Mouse (Mus musculus) cerebellum, postnatal 4 days (tissue): ENCODE results near the gene Mcu.

ENCODE experiments used
- DNase-seq, 2 experiments: peaks; one replicate each; pipeline ENCODE4 v3.0.0; 2022; ENCODE audit warnings: low spot score in 2 of 2, mixed read lengths in 1 of 2

The Mcu gene

DNA sequence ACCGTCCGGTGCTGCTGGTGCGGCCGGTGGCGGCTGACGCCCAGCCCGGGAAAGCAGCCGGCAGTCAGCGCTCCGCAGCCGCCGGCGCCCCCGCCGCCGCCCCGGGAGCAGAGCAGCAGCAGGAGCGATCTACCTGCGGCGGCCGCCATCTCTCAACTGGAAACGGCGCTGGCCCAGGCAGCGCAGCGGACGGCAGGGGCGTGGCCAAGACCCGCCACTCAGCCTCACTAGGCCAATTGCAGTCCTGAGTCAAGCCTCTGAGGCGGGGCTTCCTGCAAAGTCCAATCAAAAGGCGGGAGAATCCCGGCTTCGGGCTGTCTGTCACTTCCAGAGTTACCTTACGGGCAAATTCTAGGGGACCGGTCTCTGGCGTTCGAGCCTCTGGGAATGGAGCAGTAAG, at the start of gene Mcu:
Mcu (minus strand) TSS at position 171 of the 400 bp plus-strand sequence.
- DNase-seq = peak; percentile 92 to 98

- no peak for DNase-seq
These were observed 49.2 kb upstream of the Mcu start for GRCm38 (mm10) chr10:59665503-59666291.

DNA sequence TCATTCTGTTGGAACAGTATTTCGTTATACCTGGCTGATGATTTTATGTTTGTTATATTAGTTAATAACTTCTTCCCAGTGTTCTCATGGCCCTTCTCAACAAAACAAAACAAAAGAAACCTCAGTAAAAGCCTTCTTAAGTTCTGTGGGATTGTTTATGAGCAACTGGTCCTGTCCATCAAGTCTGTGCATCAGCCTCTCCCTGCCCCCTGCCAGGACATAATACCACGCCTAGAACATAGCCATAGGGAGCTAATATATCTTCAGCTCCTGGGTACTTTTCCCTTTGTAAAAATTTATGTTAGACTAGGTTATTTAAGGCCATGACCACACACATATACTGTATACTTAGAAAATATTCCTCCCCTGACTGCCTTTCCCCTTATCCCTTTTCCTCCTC, 48.3 kb upstream of the Mcu start:
- DNase-seq = no peak

GRCm38 (mm10) chr10:59656799-59657198, 40.3 kb upstream of the Mcu start:
- DNase-seq = no peak

DNA sequence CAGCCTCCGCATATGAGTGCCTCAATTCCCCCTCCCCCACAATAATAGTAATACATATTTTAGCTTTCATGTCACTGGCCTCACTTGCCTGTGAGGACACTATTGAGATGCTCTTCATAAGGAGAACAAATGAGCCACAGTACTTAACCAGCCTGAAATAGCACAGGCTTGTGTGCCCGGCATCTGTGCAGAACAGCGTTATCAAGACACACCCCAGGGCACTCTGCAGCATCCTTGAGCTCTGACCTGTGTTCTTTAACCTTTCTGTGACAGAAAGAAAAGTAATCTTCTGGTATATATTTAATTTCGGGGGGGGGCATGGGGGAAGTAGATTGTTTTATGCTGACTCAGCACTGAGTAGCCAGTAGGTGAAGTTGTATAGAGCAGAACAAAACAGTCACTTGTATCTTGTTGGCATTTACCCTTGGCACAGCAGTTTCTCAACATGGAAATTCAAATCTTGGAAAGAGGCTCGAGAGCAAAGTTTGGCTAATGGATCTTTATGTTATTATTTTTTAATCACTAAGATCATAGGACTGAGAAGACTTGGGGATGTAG, 30.4 kb upstream of the Mcu start:
- DNase-seq = no peak

GRCm38 (mm10) chr10:59645153-59645552, 28.7 kb upstream of the Mcu start:
- no peak for DNase-seq

DNA sequence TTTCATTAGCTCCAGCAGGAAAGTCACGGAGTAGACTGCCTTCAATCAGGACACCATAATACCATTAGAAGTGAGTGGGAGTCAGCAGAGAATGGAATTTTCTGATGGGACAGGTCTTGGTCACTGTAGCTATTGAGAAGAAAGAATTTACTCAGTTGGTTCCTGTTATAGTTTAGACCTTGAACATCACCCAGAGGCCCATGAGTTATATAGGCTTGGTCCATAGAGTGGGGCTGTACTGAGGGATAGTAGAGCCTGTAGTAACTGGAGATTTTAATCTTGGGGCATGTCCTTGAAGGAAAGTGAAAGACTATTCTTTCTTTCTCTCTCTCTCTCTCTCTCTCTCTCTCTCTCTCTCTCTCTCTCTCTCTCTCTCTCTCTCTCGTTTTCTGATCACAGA, 28.2 kb upstream of the Mcu start:
- DNase-seq = no peak

- DNase-seq = no peak
These were observed 27.2 kb upstream of the Mcu start for GRCm38 (mm10) chr10:59643645-59644044.

- DNase-seq = no peak
These were observed 26.3 kb upstream of the Mcu start for GRCm38 (mm10) chr10:59642659-59643377.

- no peak for DNase-seq
These were observed 22.1 kb upstream of the Mcu start for GRCm38 (mm10) chr10:59638576-59638975.

DNA sequence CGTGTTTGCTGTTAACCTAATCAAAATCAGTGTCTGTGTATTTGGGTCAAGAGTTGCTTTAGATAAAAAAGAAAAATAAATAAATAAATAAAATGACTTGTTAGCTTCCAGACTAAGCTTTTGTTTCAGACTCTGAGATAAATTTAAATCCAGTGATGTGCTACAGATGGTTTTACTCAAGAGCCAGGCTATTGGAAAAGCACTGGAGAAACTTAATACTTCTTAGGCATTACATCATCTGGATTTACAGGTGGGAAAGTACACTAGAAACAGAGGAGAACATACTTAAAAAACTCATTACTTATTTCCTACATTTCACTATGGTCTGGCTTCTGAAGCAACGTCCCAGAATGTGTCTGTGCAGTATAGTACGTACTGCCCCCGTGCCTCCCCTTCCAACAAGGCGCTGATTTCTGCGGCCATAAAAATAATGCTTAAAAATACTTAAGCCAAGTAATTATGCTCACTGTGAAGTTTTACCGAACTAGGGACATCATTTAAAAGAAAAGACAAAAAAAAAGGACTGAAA, 21.2 kb upstream of the Mcu start:
- DNase-seq = no peak

GRCm38 (mm10) chr10:59636751-59637533, 20.4 kb upstream of the Mcu start:
- DNase-seq = no peak

DNA sequence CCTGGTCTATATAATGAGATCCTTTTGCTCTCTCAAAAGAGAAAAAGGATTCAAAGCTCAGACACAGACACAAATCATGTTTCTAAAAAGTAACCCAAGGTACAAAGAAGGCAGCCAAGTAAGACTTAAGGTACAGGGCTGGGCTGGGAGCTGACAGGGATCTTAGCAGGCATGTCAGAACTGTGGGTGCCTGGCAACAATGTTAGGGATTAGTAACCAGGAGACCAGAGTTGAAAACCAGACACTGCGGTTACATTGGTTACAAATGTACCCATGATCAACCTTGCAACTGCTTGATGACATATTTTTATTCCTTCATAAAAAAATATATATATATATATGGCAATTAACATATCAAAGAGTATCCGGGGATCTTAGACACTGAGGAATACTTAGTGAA, 19.6 kb upstream of the Mcu start:
- no peak for DNase-seq

DNA sequence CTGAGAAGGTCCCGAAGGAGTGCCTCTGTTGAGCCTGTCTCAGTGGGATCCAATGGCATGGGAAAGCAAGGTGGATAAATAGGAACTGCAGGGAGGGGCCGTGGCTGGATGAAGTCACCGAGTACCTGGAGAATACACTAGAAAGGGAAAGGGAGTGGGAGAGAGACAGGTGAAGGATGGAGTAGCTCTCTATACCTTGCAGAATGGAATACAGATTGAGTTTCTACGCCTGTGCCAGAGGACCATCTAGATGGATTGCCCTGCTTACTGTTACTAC, 13.0 kb upstream of the Mcu start:
- DNase-seq = no peak

GRCm38 (mm10) chr10:59628641-59629505, 12.4 kb upstream of the Mcu start:
- DNase-seq = no peak

DNA sequence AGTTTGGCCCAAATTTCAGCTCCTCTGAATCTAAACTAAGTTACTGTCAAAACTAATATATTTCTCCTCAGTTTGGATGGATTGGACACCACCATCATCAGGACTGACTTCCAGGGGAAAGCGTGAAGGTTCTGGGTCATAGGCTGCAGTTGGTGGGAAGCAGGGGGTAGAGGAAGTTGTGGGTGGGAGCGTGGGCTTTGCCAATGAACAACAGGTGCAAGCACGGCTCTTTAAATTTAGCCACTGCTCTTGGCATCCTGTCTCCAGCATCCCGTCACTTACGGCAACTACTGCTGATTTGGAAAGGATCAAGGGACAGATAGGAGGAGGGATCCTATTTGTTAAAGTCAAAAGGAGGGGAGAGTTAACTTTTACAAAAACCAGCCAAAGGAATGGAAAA, 7.0 kb upstream of the Mcu start:
- DNase-seq = no peak

- no peak for DNase-seq
These were observed 4.9 kb upstream of the Mcu start for GRCm38 (mm10) chr10:59621355-59621754.

GRCm38 (mm10) chr10:59617776-59618175, 1.3 kb upstream of the Mcu start:
- no peak for DNase-seq

DNA sequence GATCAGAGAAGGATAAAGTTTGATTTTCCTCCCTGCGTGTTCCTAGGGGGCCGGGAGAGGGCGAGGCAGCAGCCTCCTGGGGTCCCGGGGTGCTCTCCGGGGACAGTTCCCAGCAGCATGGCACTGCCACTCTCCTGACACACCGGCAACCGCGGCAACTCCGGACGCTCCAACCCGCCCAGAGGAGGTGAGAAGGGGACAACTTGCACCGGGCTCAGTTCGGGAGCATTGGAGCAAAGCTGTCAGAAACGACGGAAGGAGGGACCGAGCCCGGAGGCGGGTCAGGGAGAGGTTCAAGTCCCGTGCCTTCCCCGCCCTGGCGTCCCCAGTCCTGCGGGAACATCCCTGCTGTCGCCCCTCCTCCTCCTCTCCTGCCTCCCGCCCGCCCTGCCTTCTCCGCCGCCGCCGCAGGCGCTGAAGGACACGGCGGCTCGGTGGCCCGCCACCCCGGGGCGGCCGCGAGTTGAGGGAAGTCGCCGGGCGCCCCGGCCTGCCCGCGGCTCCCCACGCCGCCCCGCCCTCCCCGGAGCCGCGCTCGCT, 441 bp downstream of the Mcu start, which contains the start of gene Gm10322:
Gm10322 (plus strand) TSS at position 83 of the 540 bp plus-strand sequence.
- DNase-seq = peak in 1 of 2 experiments; percentile 55

DNA sequence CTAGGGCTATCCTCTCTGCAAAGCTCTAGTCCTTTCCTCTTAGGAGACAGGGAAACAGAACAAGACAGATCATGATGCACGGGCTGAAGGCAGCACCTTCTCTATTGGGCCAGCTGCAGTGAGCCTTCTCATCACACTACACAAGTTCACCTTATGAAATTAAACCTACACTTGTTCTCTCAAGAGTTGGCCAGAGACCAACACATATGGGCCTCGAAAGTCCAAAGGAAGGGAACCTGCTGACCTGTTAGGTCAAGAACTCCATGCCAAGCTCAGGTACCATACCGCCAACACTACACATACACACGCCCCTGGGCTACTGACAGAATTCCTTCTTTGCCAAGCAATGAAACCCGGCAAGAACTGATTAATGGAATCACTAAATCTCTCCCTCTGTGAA, 1.1 kb downstream of the Mcu start:
- peak in 1 of 2 experiments; percentile 10 for DNase-seq

GRCm38 (mm10) chr10:59614141-59614540, 2.4 kb downstream of the Mcu start:
- DNase-seq = no peak
